Mouse (Mus musculus) cerebellum, adult 9-10 months (tissue): ENCODE measurements at regions not wholly inside any gene's neighbourhood (a gene's known extent, or its start where the extent isn't known, plus 50 kb on each side); places are given as distances from the start of the nearest gene placed in this dataset.

Source experiments
- DNase-seq: peaks from one replicate; pipeline ENCODE4 v3.0.0; 2022

- DNase-seq: peak; percentile 20
Measured at GRCm38 (mm10) chr1:128669241-128669666, 77.2 kb upstream of the Cxcr4 start.

- DNase-seq: no peak
Measured at GRCm38 (mm10) chr1:128668718-128669117, 76.6 kb upstream of the Cxcr4 start.

- no peak for DNase-seq
Measured at GRCm38 (mm10) chr1:128667121-128667762, 75.1 kb upstream of the Cxcr4 start.

- no peak for DNase-seq
Measured at GRCm38 (mm10) chr1:128663207-128663606, 71.1 kb upstream of the Cxcr4 start.

GRCm38 (mm10) chr1:128659857-128660256, 67.8 kb upstream of the Cxcr4 start:
- DNase-seq: no peak

- DNase-seq: no peak
Measured at GRCm38 (mm10) chr1:128658802-128659201, 66.7 kb upstream of the Cxcr4 start.

GRCm38 (mm10) chr1:128654099-128654862, 62.2 kb upstream of the Cxcr4 start:
- DNase-seq: no peak

- DNase-seq: no peak
Measured at GRCm38 (mm10) chr1:128650596-128650995, 58.5 kb upstream of the Cxcr4 start.

- no peak for DNase-seq
Measured at GRCm38 (mm10) chr1:128649490-128650178, 57.5 kb upstream of the Cxcr4 start.

- DNase-seq: no peak
Measured at GRCm38 (mm10) chr1:128643316-128643776, 51.3 kb upstream of the Cxcr4 start.

- DNase-seq: no peak
Measured at GRCm38 (mm10) chr1:128642212-128642611, 50.1 kb upstream of the Cxcr4 start.
